Mouse (Mus musculus) heart, postnatal 0 days (tissue): ENCODE results near the gene Ano6. TPM values are rescaled to one million over a fixed set of nuclear protein-coding genes. Genes with fewer than 3 reads are reported as not detected.
A peak's percentile ranks its signal among the peaks of the same experiment; 100 is the strongest.

ENCODE experiments used
- ATAC-seq: fragments of 200-750 bp; cut with Nextera tagmentation; 2 replicates; pipeline ENCODE4 v1.8.0; 2017; ENCODE audit warnings: low read depth, moderate number of reproducible peaks, moderate library complexity; ENCODE audit not compliant: insufficient read depth
- DNase-seq: peaks from one replicate; pipeline ENCODE4 v3.0.0-alpha.2; 2016; ENCODE audit warnings: low spot score
- H3K27ac ChIP-seq: fragments of 300-500 bp; sonication (generic); 2 replicates; pipeline ENCODE4 v1.5.1; 2014; ENCODE audit warnings: low read depth, mild to moderate bottlenecking
- H3K27me3 ChIP-seq: fragments of 300-500 bp; sonication (generic); 2 replicates; pipeline ENCODE4 v1.6.1; 2014; ENCODE audit warnings: low read length, mixed read lengths; ENCODE audit not compliant: control insufficient read depth, insufficient read depth
- H3K36me3 ChIP-seq: fragments of 300-500 bp; sonication (generic); replicated peaks from 2 replicates; pipeline ENCODE4 v1.6.1; 2014; ENCODE audit warnings: low read length, mixed read lengths; ENCODE audit not compliant: control insufficient read depth, insufficient read depth
- H3K4me1 ChIP-seq: fragments of 300-500 bp; sonication (generic); 2 replicates; pipeline ENCODE4 v1.6.1; 2014; ENCODE audit warnings: antibody characterized with exemption; ENCODE audit not compliant: control insufficient read depth, insufficient read depth
- H3K4me2 ChIP-seq: fragments of 300-500 bp; sonication (generic); 2 replicates; pipeline ENCODE4 v1.6.1; 2014; ENCODE audit warnings: low read depth, mild to moderate bottlenecking, low read length, moderate library complexity
- H3K4me3 ChIP-seq: fragments of 300-500 bp; sonication (generic); 2 replicates; pipeline ENCODE4 v1.5.1; 2014; ENCODE audit warnings: low read depth, low read length
- H3K9ac ChIP-seq: fragments of 300-500 bp; sonication (generic); replicated peaks from 2 replicates; pipeline ENCODE4 v1.6.1; 2014; ENCODE audit warnings: low read depth, low read length, mixed read lengths
- H3K9me3 ChIP-seq: fragments of 300-500 bp; sonication (generic); replicated peaks from 2 replicates; pipeline ENCODE4 v1.6.1; 2016; ENCODE audit warnings: low read length; ENCODE audit not compliant: control insufficient read depth
- CTCF ChIP-seq: IDR thresholded peaks from 2 replicates; pipeline ENCODE4 v1.5.1; 2016; ENCODE audit warnings: antibody characterized with exemption, control low read depth, low read depth
- EP300 ChIP-seq: IDR thresholded peaks from 2 replicates; pipeline ENCODE4 v1.6.1; 2016; ENCODE audit warnings: antibody characterized with exemption, low read depth
- WGBS: fragments of 180-500 bp; shearing (Covaris S2); extraction: QIAGEN DNeasy Blood & Tissue Kit; methylation state at CpG from one replicate; pipeline ENCODE4 v1.1.7; 2014; 5-methylcytosine and 5-hydroxymethylcytosine counted together
- microRNA-seq: library from miRNA; unstranded; fragments of <30 nt; microRNA quantifications from one replicate; pipeline ENCODE4, GENCODE M21; 2016
- polyA plus RNA-seq: library from polyadenylated mRNA; unstranded; fragments of >200 nt; fragmentation: Nextera tagmentation; extraction: Ambion mirVana; gene quantifications from 2 replicates; pipeline ENCODE4 v1.2.1, GENCODE M21; 2015
- total RNA-seq: library from RNA; depleted of rRNA; stranded (reverse); fragments of >200 nt; gene quantifications from 2 replicates; pipeline ENCODE4 v1.2.3, GENCODE M21; 2014; ENCODE audit warnings: low replicate concordance; rRNA removed

Ano6 gene
- total and polyA plus RNA-seq, 2 experiments from 2014 or later, result 14.2 to 26.5 TPM

- Histone ChIP-seq H3K27me3 (no peaks in the 10 kb centered on the region), H3K36me3 (no peaks in the 10 kb centered on the region), H3K27ac (no peak overlapping the region), H3K4me2 (no peak overlapping the region), H3K9ac (no peak overlapping the region), H3K4me1 (no peaks in the 10 kb centered on the region), H3K9me3 (peaks cover 6% of the 10 kb centered on the region; the same call in 1 of the 2 replicates), H3K4me3 (no peak overlapping the region)
- no peak for TF ChIP-seq EP300
- no peak for TF ChIP-seq CTCF
- DNase-seq, result no peak
- no peak for ATAC-seq
- 71% methylated on average over 3 of the region's 3 CpGs for WGBS
These were observed 229.8 kb downstream of the Ano6 start for GRCm38 (mm10) chr15:96020465-96020864.

GRCm38 (mm10) chr15:96021506-96021905 lies 230.9 kb downstream of the Ano6 start:
- H3K4me3 ChIP-seq, result no peak overlapping the region
- DNase-seq (no peak), ATAC-seq (no peak)
- no peak overlapping the region for H3K9ac ChIP-seq
- peak; percentile 68 for TF ChIP-seq CTCF
- no peak for TF ChIP-seq EP300
- H3K9me3 ChIP-seq, result peaks cover 4% of the 10 kb centered on the region; the same call in 1 of the 2 replicates
- H3K4me2 ChIP-seq, result no peak overlapping the region
- no peaks in the 10 kb centered on the region for H3K4me1 ChIP-seq
- H3K27ac ChIP-seq, result no peak overlapping the region
- WGBS, result 47% methylated on average over 10 of the region's 10 CpGs
- no peaks in the 10 kb centered on the region for H3K36me3 ChIP-seq
- no peaks in the 10 kb centered on the region for H3K27me3 ChIP-seq

Small RNA genes within 50 kb of the gene (microRNA-seq; reads per million reads assigned to microRNA genes)
- not detected for gene Gm25070

Other genes starting within 250 kb of the Ano6 start
- not detected in 2 replicates for gene Dbx2, start 134.9 kb upstream of the Ano6 start, total RNA-seq
- not detected in 2 replicates for gene Dbx2, start 134.9 kb upstream of the Ano6 start, polyA plus RNA-seq